Mouse (Mus musculus) limb, embryonic 10.5 days (tissue): ENCODE results near the gene Wdr46. TPM values are rescaled to one million over a fixed set of nuclear protein-coding genes. Genes with fewer than 3 reads are reported as not detected.
"Not testable (repeated sequence)": the region's sequence is repeated elsewhere in the genome, so short reads cannot be mapped to it uniquely, and the experiment has no call there.

Experiments
- DNase-seq: peaks from one replicate; pipeline ENCODE4 v3.0.0-alpha.2; 2017; ENCODE audit warnings: low spot score
- H3K27ac ChIP-seq: fragments of 300-500 bp; sonication (generic); 2 replicates; pipeline ENCODE4 v1.5.1; 2016; ENCODE audit warnings: mild to moderate bottlenecking
- H3K27me3 ChIP-seq: fragments of 300-500 bp; sonication (generic); 2 replicates; pipeline ENCODE4 v1.6.1; 2016; ENCODE audit warnings: low read depth, mild to moderate bottlenecking; ENCODE audit not compliant: poor library complexity, severe bottlenecking
- H3K36me3 ChIP-seq: fragments of 300-500 bp; sonication (generic); 2 replicates; pipeline ENCODE4 v1.6.1; 2016; ENCODE audit warnings: mild to moderate bottlenecking, moderate library complexity
- H3K4me1 ChIP-seq: fragments of 300-500 bp; sonication (generic); 2 replicates; pipeline ENCODE4 v1.6.1; 2016
- H3K4me3 ChIP-seq: fragments of 300-500 bp; sonication (generic); 2 replicates; pipeline ENCODE4 v1.5.1; 2016; ENCODE audit warnings: mild to moderate bottlenecking, moderate library complexity
- H3K9me3 ChIP-seq: fragments of 300-500 bp; sonication (generic); replicated peaks from 2 replicates; pipeline ENCODE4 v1.6.1; 2016; ENCODE audit warnings: mild to moderate bottlenecking
- WGBS: fragments of 180-500 bp; shearing (Covaris S2); methylation state at CpG from one replicate; pipeline ENCODE4 v1.1.7; 2016; 5-methylcytosine and 5-hydroxymethylcytosine counted together
- polyA plus RNA-seq: library from polyadenylated mRNA; unstranded; fragments of >200 nt; fragmentation: Nextera tagmentation; extraction: Ambion mirVana; gene quantifications from 2 replicates; pipeline ENCODE4 v1.2.1, GENCODE M21; 2016

Gene Wdr46
- polyA plus RNA-seq = 61.7 and 78.2 TPM in 2 replicates

GRCm38 (mm10) chr17:33940206-33940805, at the start of gene Wdr46, which contains the start of gene Pfdn6:
Gene Wdr46, plus strand, starts transcription at chr17:33940660.
Gene Pfdn6, minus strand, starts transcription at chr17:33940343.
- Histone ChIP-seq H3K4me3 (peak within 1 kb of the TSS; percentile 90), H3K36me3 (peaks cover 74% of the 10 kb centered on the region), H3K9me3 (no peaks in the 10 kb centered on the region), H3K27me3 (no peaks in the 10 kb centered on the region), H3K27ac (peak within 1 kb of the TSS; percentile 86), H3K4me1 (peaks cover 24% of the 10 kb centered on the region)
- under 1% methylated on average over 36 of the region's 36 CpGs for WGBS
- peak; percentile 87 for DNase-seq

- DNase-seq = no peak
- H3K4me1 ChIP-seq = peaks cover 15% of the 10 kb centered on the region
- WGBS = 74% methylated on average over 2 of the region's 2 CpGs
- H3K9me3 ChIP-seq = no peaks in the 10 kb centered on the region
- H3K27me3 ChIP-seq = no peaks in the 10 kb centered on the region
- peaks cover 8% of the 10 kb centered on the region for H3K36me3 ChIP-seq
- no peak overlapping the region for H3K4me3 ChIP-seq
- H3K27ac ChIP-seq = no peak overlapping the region
These were observed 49.1 kb upstream of the Wdr46 start for GRCm38 (mm10) chr17:33891357-33891756.

- DNase-seq, H3K27ac ChIP-seq, H3K27me3 ChIP-seq, H3K36me3 ChIP-seq, H3K9me3 ChIP-seq, H3K4me3 ChIP-seq: not testable (repeated sequence)
- 72% methylated on average over 6 of the region's 6 CpGs for WGBS
- peaks cover 15% of the 10 kb centered on the region for H3K4me1 ChIP-seq
These were observed 48.6 kb upstream of the Wdr46 start for GRCm38 (mm10) chr17:33891892-33892291.

GRCm38 (mm10) chr17:33892429-33892828, 48.0 kb upstream of the Wdr46 start:
- 33% methylated on average over 7 of the region's 7 CpGs for WGBS
- no peak overlapping the region for H3K4me3 ChIP-seq
- no peaks in the 10 kb centered on the region for H3K27me3 ChIP-seq
- no peak overlapping the region for H3K27ac ChIP-seq
- H3K9me3 ChIP-seq = no peaks in the 10 kb centered on the region
- H3K36me3 ChIP-seq = no peaks in the 10 kb centered on the region
- DNase-seq = no peak
- peaks cover 15% of the 10 kb centered on the region for H3K4me1 ChIP-seq

GRCm38 (mm10) chr17:33893011-33893410, 47.4 kb upstream of the Wdr46 start:
- 82% methylated on average over 4 of the region's 4 CpGs for WGBS
- not testable (repeated sequence) for DNase-seq, H3K27ac ChIP-seq, H3K9me3 ChIP-seq, H3K4me3 ChIP-seq, H3K36me3 ChIP-seq, H3K27me3 ChIP-seq
- H3K4me1 ChIP-seq = peaks cover 12% of the 10 kb centered on the region

- H3K4me1 ChIP-seq = no peaks in the 10 kb centered on the region
- H3K27me3 ChIP-seq = no peaks in the 10 kb centered on the region
- H3K36me3 ChIP-seq = no peaks in the 10 kb centered on the region
- peak; percentile 71 for DNase-seq
- 45% methylated on average over 6 of the region's 6 CpGs for WGBS
- H3K27ac ChIP-seq = no peak overlapping the region
- H3K4me3 ChIP-seq = no peak overlapping the region
- no peaks in the 10 kb centered on the region for H3K9me3 ChIP-seq
These were observed 43.2 kb upstream of the Wdr46 start for GRCm38 (mm10) chr17:33897114-33897794.

GRCm38 (mm10) chr17:33898193-33898592, 42.3 kb upstream of the Wdr46 start:
- H3K27ac ChIP-seq, H3K4me3 ChIP-seq, DNase-seq, H3K36me3 ChIP-seq, H3K4me1 ChIP-seq, H3K27me3 ChIP-seq, H3K9me3 ChIP-seq: not testable (repeated sequence)
- WGBS = 90% methylated on average over 4 of the region's 4 CpGs

GRCm38 (mm10) chr17:33899642-33900041, 40.8 kb upstream of the Wdr46 start:
- H3K27ac ChIP-seq = no peak overlapping the region
- 79% methylated on average over 4 of the region's 4 CpGs for WGBS
- no peak for DNase-seq
- no peak overlapping the region for H3K4me3 ChIP-seq
- H3K36me3 ChIP-seq = no peaks in the 10 kb centered on the region
- no peaks in the 10 kb centered on the region for H3K4me1 ChIP-seq
- H3K9me3 ChIP-seq = no peaks in the 10 kb centered on the region
- H3K27me3 ChIP-seq = no peaks in the 10 kb centered on the region

- no peaks in the 10 kb centered on the region for H3K9me3 ChIP-seq
- 68% methylated on average over 7 of the region's 7 CpGs for WGBS
- no peak overlapping the region for H3K4me3 ChIP-seq
- no peaks in the 10 kb centered on the region for H3K36me3 ChIP-seq
- H3K27ac ChIP-seq = no peak overlapping the region
- H3K4me1 ChIP-seq = 0 out of 2 replicates have a peak, but pooled peaks cover 4% of the 10 kb centered on the region
- H3K27me3 ChIP-seq = no peaks in the 10 kb centered on the region
- no peak for DNase-seq
These were observed 40.0 kb upstream of the Wdr46 start for GRCm38 (mm10) chr17:33900281-33900988.

- Histone ChIP-seq H3K4me1 (0 out of 2 replicates have a peak, but pooled peaks cover 4% of the 10 kb centered on the region), H3K4me3 (no peak overlapping the region), H3K9me3 (no peaks in the 10 kb centered on the region), H3K27ac (no peak overlapping the region), H3K27me3 (no peaks in the 10 kb centered on the region), H3K36me3 (no peaks in the 10 kb centered on the region)
- WGBS = 90% methylated on average over 4 of the region's 4 CpGs
- no peak for DNase-seq
These were observed 39.5 kb upstream of the Wdr46 start for GRCm38 (mm10) chr17:33900989-33901314.

- Histone ChIP-seq H3K4me1 (0 out of 2 replicates have a peak, but pooled peaks cover 4% of the 10 kb centered on the region), H3K4me3 (no peak overlapping the region), H3K9me3 (no peaks in the 10 kb centered on the region), H3K27ac (no peak overlapping the region), H3K27me3 (no peaks in the 10 kb centered on the region), H3K36me3 (no peaks in the 10 kb centered on the region)
- WGBS = 74% methylated on average over 4 of the region's 4 CpGs
- DNase-seq = no peak
These were observed 38.8 kb upstream of the Wdr46 start for GRCm38 (mm10) chr17:33901653-33902052.

- no peak overlapping the region for H3K4me3 ChIP-seq
- no peaks in the 10 kb centered on the region for H3K9me3 ChIP-seq
- DNase-seq = no peak
- H3K27me3 ChIP-seq = no peaks in the 10 kb centered on the region
- H3K36me3 ChIP-seq = no peaks in the 10 kb centered on the region
- H3K4me1 ChIP-seq = 0 out of 2 replicates have a peak, but pooled peaks cover 4% of the 10 kb centered on the region
- H3K27ac ChIP-seq = no peak overlapping the region
- 41% methylated on average over 4 of the region's 4 CpGs for WGBS
These were observed 38.4 kb upstream of the Wdr46 start for GRCm38 (mm10) chr17:33902079-33902478.

GRCm38 (mm10) chr17:33902491-33902890, 38.0 kb upstream of the Wdr46 start:
- Histone ChIP-seq H3K27me3 (no peaks in the 10 kb centered on the region), H3K4me3 (no peak overlapping the region), H3K27ac (no peak overlapping the region), H3K36me3 (no peaks in the 10 kb centered on the region), H3K9me3 (no peaks in the 10 kb centered on the region), H3K4me1 (0 out of 2 replicates have a peak, but pooled peaks cover 4% of the 10 kb centered on the region)
- 86% methylated on average over 7 of the region's 7 CpGs for WGBS
- no peak for DNase-seq
